Mouse (Mus musculus) stomach, embryonic 14.5 days (tissue): Measurements from ENCODE around the gene Got2. TPM values are rescaled to one million over a fixed set of nuclear protein-coding genes. Genes with fewer than 3 reads are reported as not detected.

Experiments used
- ATAC-seq: fragments of 200-750 bp; cut with Nextera tagmentation; 2 replicates; pipeline ENCODE4 v1.8.0; 2017; ENCODE audit warnings: low read depth, moderate TSS enrichment; ENCODE audit not compliant: insufficient number of reproducible peaks, insufficient read depth, low FRiP score
- H3K27ac ChIP-seq: fragments of 300-500 bp; sonication (generic); 2 replicates; pipeline ENCODE4 v1.5.1; 2014; ENCODE audit warnings: mild to moderate bottlenecking, low read length, moderate library complexity, mixed read lengths
- H3K27me3 ChIP-seq: fragments of 300-500 bp; sonication (generic); 2 replicates; pipeline ENCODE4 v1.6.1; 2014; ENCODE audit warnings: low read length, control low read depth, mixed read lengths; ENCODE audit not compliant: control insufficient read depth, insufficient read depth
- H3K36me3 ChIP-seq: fragments of 300-500 bp; sonication (generic); 2 replicates; pipeline ENCODE4 v1.6.1; 2014; ENCODE audit warnings: mild to moderate bottlenecking, control low read depth, low read length, moderate library complexity, mixed read lengths; ENCODE audit not compliant: control insufficient read depth, insufficient read depth
- H3K4me1 ChIP-seq: fragments of 300-500 bp; sonication (generic); 2 replicates; pipeline ENCODE4 v1.6.1; 2014; ENCODE audit warnings: low read length, control low read depth, mixed read lengths; ENCODE audit not compliant: control insufficient read depth, insufficient read depth
- H3K4me2 ChIP-seq: fragments of 300-500 bp; sonication (generic); replicated peaks from 2 replicates; pipeline ENCODE4 v1.6.1; 2014; ENCODE audit warnings: low read depth, low read length, control low read depth
- H3K4me3 ChIP-seq: fragments of 300-500 bp; sonication (generic); 2 replicates; pipeline ENCODE4 v1.5.1; 2014; ENCODE audit warnings: low read depth, low read length, control low read depth
- H3K9ac ChIP-seq: fragments of 300-500 bp; sonication (generic); replicated peaks from 2 replicates; pipeline ENCODE4 v1.6.1; 2014; ENCODE audit warnings: low read depth, mild to moderate bottlenecking, control low read depth, low read length, moderate library complexity, mixed read lengths
- H3K9me3 ChIP-seq: fragments of 300-500 bp; sonication (generic); 2 replicates; pipeline ENCODE4 v1.6.1; 2016; ENCODE audit warnings: low read depth, low read length, control low read depth; ENCODE audit not compliant: control insufficient read depth
- WGBS: fragments of 180-500 bp; shearing (Covaris S2); extraction: QIAGEN DNeasy Blood & Tissue Kit; methylation state at CpG from one replicate; pipeline ENCODE4 v1.1.7; 2014; 5-methylcytosine and 5-hydroxymethylcytosine counted together
- polyA plus RNA-seq: library from polyadenylated mRNA; unstranded; fragments of >200 nt; fragmentation: Nextera tagmentation; extraction: Ambion mirVana; gene quantifications from 2 replicates; pipeline ENCODE4 v1.2.1, GENCODE M21; 2014

Got2 gene
- polyA plus RNA-seq, 1 experiment from 2014 or later: 73.0 TPM

- no peak for ATAC-seq
These were observed 13.5 kb upstream of the Got2 start for GRCm38 (mm10) chr8:95901864-95902263.

GRCm38 (mm10) chr8:95893701-95894100 is 5.4 kb upstream of the Got2 start:
- Histone ChIP-seq H3K4me1 (no peaks in the 10 kb centered on the region), H3K4me2 (no peak overlapping the region), H3K27me3 (no peaks in the 10 kb centered on the region), H3K9ac (no peak overlapping the region), H3K36me3 (no peaks in the 10 kb centered on the region), H3K9me3 (no peaks in the 10 kb centered on the region), H3K4me3 (no peak overlapping the region), H3K27ac (no peak overlapping the region)
- 84% methylated on average over 5 of the region's 5 CpGs for WGBS
- ATAC-seq: no peak

More at GRCm38 (mm10) chr8:95901864-95902263, 13.5 kb upstream of the Got2 start:
- Histone ChIP-seq H3K4me1 (no peaks in the 10 kb centered on the region), H3K9ac (no peak overlapping the region), H3K4me2 (no peak overlapping the region), H3K36me3 (no peaks in the 10 kb centered on the region), H3K4me3 (no peak overlapping the region), H3K27me3 (no peaks in the 10 kb centered on the region), H3K9me3 (no peaks in the 10 kb centered on the region), H3K27ac (no peak overlapping the region)
- 40% methylated on average over 7 of the region's 7 CpGs for WGBS

GRCm38 (mm10) chr8:95887578-95888284 is 616 bp downstream of the Got2 start:
- H3K4me3 ChIP-seq: peak overlapping the region; percentile 81
- H3K4me2 ChIP-seq: peak overlapping the region; percentile 69
- peak; percentile 92 for ATAC-seq
- H3K9me3 ChIP-seq: no peaks in the 10 kb centered on the region
- WGBS: under 1% methylated on average over 38 of the region's 38 CpGs
- H3K4me1 ChIP-seq: peaks cover 8% of the 10 kb centered on the region; the same call in 1 of the 2 replicates
- H3K9ac ChIP-seq: peak overlapping the region; percentile 43
- H3K27me3 ChIP-seq: no peaks in the 10 kb centered on the region
- no peak overlapping the region for H3K27ac ChIP-seq
- H3K36me3 ChIP-seq: no peaks in the 10 kb centered on the region

GRCm38 (mm10) chr8:95886647-95887577 is 1.4 kb downstream of the Got2 start:
- Histone ChIP-seq H3K27me3 (no peaks in the 10 kb centered on the region), H3K36me3 (no peaks in the 10 kb centered on the region), H3K4me1 (peaks cover 8% of the 10 kb centered on the region; the same call in 1 of the 2 replicates), H3K4me3 (peak overlapping the region; percentile 81), H3K4me2 (peak overlapping the region; percentile 69), H3K9ac (no peak overlapping the region; the same call in 1 of the 2 replicates), H3K9me3 (no peaks in the 10 kb centered on the region), H3K27ac (no peak overlapping the region)
- WGBS: 62% methylated on average over 17 of the region's 17 CpGs
- no peak for ATAC-seq

GRCm38 (mm10) chr8:95885966-95886365 is 2.4 kb downstream of the Got2 start:
- Histone ChIP-seq H3K27me3 (no peaks in the 10 kb centered on the region), H3K9ac (no peak overlapping the region), H3K36me3 (no peaks in the 10 kb centered on the region), H3K4me1 (peaks cover 8% of the 10 kb centered on the region; the same call in 1 of the 2 replicates), H3K4me3 (no peak overlapping the region), H3K27ac (no peak overlapping the region), H3K9me3 (no peaks in the 10 kb centered on the region), H3K4me2 (no peak overlapping the region)
- no peak for ATAC-seq
- WGBS: 57% methylated on average over 5 of the region's 5 CpGs

GRCm38 (mm10) chr8:95885271-95885841 is 3.0 kb downstream of the Got2 start:
- no peaks in the 10 kb centered on the region for H3K27me3 ChIP-seq
- H3K4me2 ChIP-seq: no peak overlapping the region
- ATAC-seq: no peak
- H3K9me3 ChIP-seq: no peaks in the 10 kb centered on the region
- H3K27ac ChIP-seq: no peak overlapping the region
- WGBS: 68% methylated on average over 5 of the region's 5 CpGs
- no peak overlapping the region for H3K9ac ChIP-seq
- H3K4me1 ChIP-seq: peaks cover 8% of the 10 kb centered on the region; the same call in 1 of the 2 replicates
- no peak overlapping the region for H3K4me3 ChIP-seq
- no peaks in the 10 kb centered on the region for H3K36me3 ChIP-seq

GRCm38 (mm10) chr8:95884491-95884890 is 3.9 kb downstream of the Got2 start:
- no peaks in the 10 kb centered on the region for H3K27me3 ChIP-seq
- peaks cover 8% of the 10 kb centered on the region; the same call in 1 of the 2 replicates for H3K4me1 ChIP-seq
- no peaks in the 10 kb centered on the region for H3K36me3 ChIP-seq
- WGBS: 79% methylated on average over 12 of the region's 12 CpGs
- H3K9ac ChIP-seq: no peak overlapping the region
- no peak overlapping the region for H3K27ac ChIP-seq
- ATAC-seq: no peak
- no peak overlapping the region for H3K4me2 ChIP-seq
- no peak overlapping the region for H3K4me3 ChIP-seq
- H3K9me3 ChIP-seq: no peaks in the 10 kb centered on the region

- Histone ChIP-seq H3K27me3 (no peaks in the 10 kb centered on the region), H3K9me3 (no peaks in the 10 kb centered on the region), H3K36me3 (peaks cover 2% of the 10 kb centered on the region), H3K4me3 (no peak overlapping the region), H3K4me1 (peaks cover 10% of the 10 kb centered on the region), H3K9ac (no peak overlapping the region), H3K4me2 (no peak overlapping the region), H3K27ac (no peak overlapping the region)
- no peak for ATAC-seq
- WGBS: 88% methylated on average over 9 of the region's 9 CpGs
These were observed 6.2 kb downstream of the Got2 start for GRCm38 (mm10) chr8:95882191-95882590.
